Mouse (Mus musculus) midbrain, embryonic 14.5 days (tissue): ENCODE measurements at regions not wholly inside any gene's neighbourhood (a gene's known extent, or its start where the extent isn't known, plus 50 kb on each side); places are given as distances from the start of the nearest gene placed in this dataset.

ENCODE experiments used
- ATAC-seq: fragments of 200-750 bp; cut with Nextera tagmentation; 2 replicates; pipeline ENCODE4 v1.8.0; 2017; ENCODE audit warnings: moderate number of reproducible peaks, moderate library complexity; ENCODE audit not compliant: low FRiP score, low TSS enrichment
- DNase-seq: peaks from one replicate; pipeline ENCODE4 v3.0.0-alpha.2; 2015
- H3K27ac ChIP-seq: fragments of 300-500 bp; sonication (generic); replicated peaks from 2 replicates; pipeline ENCODE4 v1.5.1; 2014; ENCODE audit warnings: mild to moderate bottlenecking, low read depth, low read length, moderate library complexity
- H3K27me3 ChIP-seq: fragments of 300-500 bp; sonication (generic); 2 replicates; pipeline ENCODE4 v1.6.1; 2014; ENCODE audit warnings: low read length, control low read depth, mixed read lengths; ENCODE audit not compliant: control insufficient read depth, insufficient read depth
- H3K36me3 ChIP-seq: fragments of 300-500 bp; sonication (generic); 2 replicates; pipeline ENCODE4 v1.6.1; 2014; ENCODE audit warnings: low read length, control low read depth; ENCODE audit not compliant: control insufficient read depth, insufficient read depth
- H3K4me1 ChIP-seq: fragments of 300-500 bp; sonication (generic); 2 replicates; pipeline ENCODE4 v1.6.1; 2014; ENCODE audit warnings: mild to moderate bottlenecking, antibody characterized with exemption, low read length, control low read depth; ENCODE audit not compliant: control insufficient read depth, insufficient read depth
- H3K4me2 ChIP-seq: fragments of 300-500 bp; sonication (generic); 2 replicates; pipeline ENCODE4 v1.6.1; 2014; ENCODE audit warnings: mild to moderate bottlenecking, low read length, moderate library complexity
- H3K4me3 ChIP-seq: fragments of 300-500 bp; sonication (generic); replicated peaks from 2 replicates; pipeline ENCODE4 v1.5.1; 2014; ENCODE audit warnings: low read depth, low read length
- H3K9ac ChIP-seq: fragments of 300-500 bp; sonication (generic); replicated peaks from 2 replicates; pipeline ENCODE4 v1.6.1; 2014; ENCODE audit warnings: mild to moderate bottlenecking, low read length, moderate library complexity
- H3K9me3 ChIP-seq: fragments of 300-500 bp; sonication (generic); 2 replicates; pipeline ENCODE4 v1.6.1; 2016; ENCODE audit warnings: low read length, control low read depth, mixed read lengths; ENCODE audit not compliant: control insufficient read depth
- WGBS: fragments of 180-500 bp; shearing (Covaris S2); extraction: QIAGEN DNeasy Blood & Tissue Kit; methylation state at CpG from one replicate; pipeline ENCODE4 v1.1.7; 2014; 5-methylcytosine and 5-hydroxymethylcytosine counted together

DNA sequence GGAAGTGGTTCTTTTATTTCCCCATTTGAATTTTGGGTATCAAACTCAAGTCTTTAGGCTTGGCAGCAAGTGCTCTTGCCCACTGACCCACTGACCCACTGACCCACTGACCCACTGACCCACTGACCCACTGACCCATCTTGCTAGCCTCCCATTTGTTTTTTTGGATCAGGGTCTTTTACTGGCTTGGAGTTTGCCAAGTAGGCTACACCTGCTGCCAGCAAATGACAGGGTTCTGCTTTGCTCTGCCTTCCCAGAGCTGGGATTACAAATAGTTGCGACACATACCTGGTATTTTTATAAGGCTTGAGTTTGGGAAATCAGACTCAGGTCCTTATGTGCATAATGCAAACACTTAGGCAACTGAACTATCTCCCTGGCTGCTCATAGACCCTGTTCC, 226.7 kb upstream of the Il12b start:
- no peak overlapping the region for H3K4me2 ChIP-seq
- no peak overlapping the region for H3K27ac ChIP-seq
- DNase-seq (no peak), ATAC-seq (no peak)
- WGBS: 96% methylated on average over 1 of the region's 1 CpGs
- H3K4me1 ChIP-seq: no peaks in the 10 kb centered on the region
- H3K36me3 ChIP-seq: no peaks in the 10 kb centered on the region
- H3K4me3 ChIP-seq: no peak overlapping the region
- H3K9ac ChIP-seq: no peak overlapping the region
- no peaks in the 10 kb centered on the region for H3K9me3 ChIP-seq
- no peaks in the 10 kb centered on the region for H3K27me3 ChIP-seq

DNA sequence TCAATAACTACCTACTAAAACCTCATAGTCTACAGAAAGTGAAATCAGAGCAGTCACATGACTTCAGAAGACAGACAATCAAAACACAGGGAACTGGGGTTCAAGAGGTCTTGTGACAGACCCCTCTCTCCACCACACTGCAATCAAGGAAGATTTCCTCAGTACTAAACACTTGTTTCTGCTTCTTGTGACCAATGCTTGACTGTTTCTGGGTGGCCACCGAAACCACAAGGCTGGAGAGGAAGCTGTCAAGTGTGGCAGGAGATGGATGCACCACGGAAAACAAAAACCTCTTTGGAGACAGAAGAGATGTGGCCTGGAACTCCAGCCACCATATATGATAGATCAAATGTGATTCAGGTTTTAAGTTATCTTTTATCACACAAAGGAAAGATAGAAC, 225.3 kb upstream of the Il12b start:
- DNase-seq: no peak
- no peak for ATAC-seq

DNA sequence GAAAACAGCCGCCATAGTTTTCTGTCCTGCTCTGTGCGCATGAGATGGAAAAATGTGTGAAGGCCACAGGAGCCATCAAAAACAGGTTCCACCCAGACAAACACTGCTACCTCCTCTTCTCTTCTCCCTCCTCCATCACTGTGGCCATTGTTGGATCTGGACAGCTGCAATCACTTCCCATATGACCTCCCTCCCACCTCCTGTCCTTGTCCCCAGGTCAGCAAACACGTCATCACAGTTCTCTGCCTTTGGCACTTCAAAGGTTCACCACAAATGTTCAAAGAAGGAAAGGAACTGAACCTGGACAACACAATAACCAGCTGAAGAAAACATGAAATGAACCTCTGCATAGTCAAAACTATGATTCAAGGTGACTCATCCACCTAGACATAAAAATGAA, 220.2 kb upstream of the Il12b start:
- ATAC-seq: no peak
- Histone ChIP-seq H3K4me2 (no peak overlapping the region), H3K27me3 (no peaks in the 10 kb centered on the region), H3K4me1 (no peaks in the 10 kb centered on the region), H3K36me3 (no peaks in the 10 kb centered on the region), H3K9ac (no peak overlapping the region), H3K4me3 (no peak overlapping the region), H3K27ac (no peak overlapping the region), H3K9me3 (no peaks in the 10 kb centered on the region)
- DNase-seq: no peak
- 88% methylated on average over 3 of the region's 3 CpGs for WGBS

More for the DNA sequence above, 225.3 kb upstream of the Il12b start:
- Histone ChIP-seq H3K9me3 (no peaks in the 10 kb centered on the region), H3K4me2 (no peak overlapping the region), H3K9ac (no peak overlapping the region), H3K36me3 (no peaks in the 10 kb centered on the region), H3K4me1 (no peaks in the 10 kb centered on the region), H3K27ac (no peak overlapping the region), H3K4me3 (no peak overlapping the region), H3K27me3 (no peaks in the 10 kb centered on the region)
- 76% methylated on average over 2 of the region's 2 CpGs for WGBS

DNA sequence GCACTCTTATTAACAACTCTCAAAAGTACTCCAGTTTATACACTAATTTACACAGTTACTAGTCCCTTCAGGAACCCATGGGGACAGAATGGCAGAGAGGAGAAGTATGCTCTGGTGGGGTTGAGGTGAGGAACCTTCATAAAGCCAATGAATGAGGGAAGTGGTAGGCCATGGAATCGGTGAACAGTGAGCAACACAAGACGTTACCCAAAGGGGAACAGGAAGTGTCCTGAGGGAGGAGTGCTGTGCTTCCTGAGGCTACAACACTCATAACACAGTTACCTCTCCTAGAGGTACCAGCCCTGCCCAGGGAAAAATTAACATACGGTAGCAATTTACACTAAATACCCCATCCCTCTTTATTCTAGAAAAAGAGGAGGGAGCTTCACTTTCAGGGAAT, 216.0 kb upstream of the Il12b start:
- no peak for ATAC-seq
- Histone ChIP-seq H3K27ac (no peak overlapping the region), H3K9me3 (no peaks in the 10 kb centered on the region), H3K27me3 (no peaks in the 10 kb centered on the region), H3K36me3 (no peaks in the 10 kb centered on the region), H3K4me1 (no peaks in the 10 kb centered on the region), H3K4me3 (no peak overlapping the region), H3K4me2 (no peak overlapping the region), H3K9ac (no peak overlapping the region)
- 89% methylated on average over 3 of the region's 3 CpGs for whole genome bisulfite sequencing
- DNase-seq: no peak

DNA sequence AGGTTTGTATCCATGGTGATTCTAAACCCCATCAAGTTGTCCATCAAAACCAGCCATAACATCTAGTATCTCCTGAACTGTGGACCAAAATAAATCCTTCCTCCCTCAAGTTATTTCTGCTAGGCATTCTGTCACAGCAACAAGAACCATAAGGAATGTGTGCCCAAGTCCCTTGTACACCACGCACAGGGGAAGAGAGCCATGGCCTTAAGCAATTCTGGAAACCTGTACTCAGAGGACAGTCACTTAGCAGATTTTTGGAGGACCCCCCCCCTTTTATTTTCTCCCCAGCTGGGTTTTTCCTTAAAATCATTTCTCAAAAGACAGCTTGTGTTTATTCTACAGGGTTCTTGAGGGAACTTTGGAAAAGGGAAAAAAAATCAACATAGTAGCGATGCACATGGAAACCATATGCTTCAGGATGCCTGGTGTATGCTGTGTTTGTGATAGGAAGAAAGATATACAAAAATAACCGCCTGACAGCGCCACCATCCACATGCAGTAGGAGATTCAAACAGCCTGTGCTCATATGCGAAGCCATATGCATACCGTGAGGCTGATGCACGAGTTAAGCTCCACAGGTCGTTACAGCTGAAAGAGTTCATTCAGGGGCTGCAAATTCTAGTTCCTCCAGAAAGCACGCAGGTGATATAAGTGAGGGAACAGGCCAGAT, 214.5 kb upstream of the Il12b start:
- no peaks in the 10 kb centered on the region for H3K9me3 ChIP-seq
- no peak for DNase-seq
- H3K9ac ChIP-seq: no peak overlapping the region
- no peaks in the 10 kb centered on the region for H3K36me3 ChIP-seq
- H3K27me3 ChIP-seq: no peaks in the 10 kb centered on the region
- ATAC-seq: no peak
- H3K4me3 ChIP-seq: no peak overlapping the region
- no peak overlapping the region for H3K4me2 ChIP-seq
- H3K27ac ChIP-seq: no peak overlapping the region
- no peaks in the 10 kb centered on the region for H3K4me1 ChIP-seq
- 90% methylated on average over 9 of the region's 9 CpGs for WGBS

DNA sequence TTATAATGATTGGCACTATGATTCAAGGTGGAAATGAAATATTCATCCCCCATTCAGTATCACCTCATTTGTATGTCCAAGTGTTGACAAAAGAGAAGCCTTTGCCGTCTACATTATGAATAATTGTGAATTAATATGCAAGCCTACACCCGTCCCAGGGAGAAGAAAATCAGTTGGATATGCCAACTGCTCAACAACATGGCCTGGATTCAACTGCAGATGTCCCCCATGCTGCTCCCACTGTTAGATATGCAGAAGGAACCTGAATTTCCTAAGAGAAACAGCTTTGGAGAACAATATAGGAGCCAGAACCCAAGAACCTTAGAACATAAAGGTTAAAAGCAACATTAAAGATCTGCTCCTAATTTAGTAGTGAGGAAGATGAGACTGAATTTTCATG, 211.7 kb upstream of the Il12b start:
- Histone ChIP-seq H3K4me2 (no peak overlapping the region), H3K9ac (no peak overlapping the region), H3K36me3 (no peaks in the 10 kb centered on the region), H3K27me3 (no peaks in the 10 kb centered on the region), H3K27ac (no peak overlapping the region), H3K9me3 (no peaks in the 10 kb centered on the region), H3K4me3 (no peak overlapping the region), H3K4me1 (no peaks in the 10 kb centered on the region)
- DNase-seq (no peak), ATAC-seq (no peak)
- WGBS: 57% methylated on average over 2 of the region's 2 CpGs

DNA sequence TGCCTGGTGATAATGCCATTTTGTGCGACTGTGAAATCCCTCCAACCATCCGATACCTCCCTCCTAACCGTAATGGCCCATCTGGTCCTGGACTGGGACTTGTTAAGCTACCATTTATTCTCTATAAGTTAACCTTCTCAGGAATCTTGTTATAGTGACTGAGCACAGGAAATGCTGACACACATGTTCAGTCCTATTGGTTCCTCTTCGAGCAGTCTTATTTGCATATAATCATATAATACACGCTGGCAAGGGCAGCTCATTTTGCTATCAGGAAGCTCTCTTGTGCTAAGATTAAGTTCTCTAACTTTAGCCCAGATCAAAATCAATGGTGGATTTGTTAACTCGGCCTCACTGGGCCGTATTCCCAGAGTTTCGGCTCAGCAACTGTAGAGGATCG, 206.1 kb upstream of the Il12b start:
- Histone ChIP-seq H3K9me3 (no peaks in the 10 kb centered on the region), H3K4me1 (no peaks in the 10 kb centered on the region), H3K9ac (no peak overlapping the region), H3K4me2 (no peak overlapping the region), H3K36me3 (no peaks in the 10 kb centered on the region), H3K27me3 (no peaks in the 10 kb centered on the region), H3K27ac (no peak overlapping the region), H3K4me3 (no peak overlapping the region)
- ATAC-seq (no peak), DNase-seq (no peak)
- WGBS: 66% methylated on average over 9 of the region's 9 CpGs

DNA sequence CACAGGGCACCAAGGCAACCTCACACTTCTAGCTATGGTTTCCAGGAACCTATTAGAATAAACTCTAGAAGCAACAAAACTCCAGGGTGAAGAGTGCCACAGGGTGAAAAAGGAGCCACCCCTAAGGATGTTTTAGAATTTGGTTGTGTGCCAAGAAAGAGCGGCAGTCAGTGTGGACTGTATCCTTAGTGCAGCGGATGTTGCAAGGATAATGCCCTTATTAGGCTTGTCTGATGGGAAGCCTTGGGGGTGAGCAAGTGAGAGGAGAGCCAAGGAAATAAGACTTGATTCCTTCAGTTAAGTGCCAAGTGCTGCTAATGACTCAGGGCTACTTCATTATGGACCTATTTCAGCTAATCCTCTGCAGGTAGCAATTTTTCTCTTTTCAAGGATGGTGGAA, 197.1 kb upstream of the Il12b start:
- no peaks in the 10 kb centered on the region for H3K9me3 ChIP-seq
- WGBS: 93% methylated on average over 2 of the region's 2 CpGs
- no peak overlapping the region for H3K4me3 ChIP-seq
- H3K27me3 ChIP-seq: no peaks in the 10 kb centered on the region
- no peak overlapping the region for H3K9ac ChIP-seq
- H3K36me3 ChIP-seq: no peaks in the 10 kb centered on the region
- DNase-seq (no peak), ATAC-seq (no peak)
- no peak overlapping the region for H3K4me2 ChIP-seq
- H3K4me1 ChIP-seq: no peaks in the 10 kb centered on the region
- no peak overlapping the region for H3K27ac ChIP-seq

DNA sequence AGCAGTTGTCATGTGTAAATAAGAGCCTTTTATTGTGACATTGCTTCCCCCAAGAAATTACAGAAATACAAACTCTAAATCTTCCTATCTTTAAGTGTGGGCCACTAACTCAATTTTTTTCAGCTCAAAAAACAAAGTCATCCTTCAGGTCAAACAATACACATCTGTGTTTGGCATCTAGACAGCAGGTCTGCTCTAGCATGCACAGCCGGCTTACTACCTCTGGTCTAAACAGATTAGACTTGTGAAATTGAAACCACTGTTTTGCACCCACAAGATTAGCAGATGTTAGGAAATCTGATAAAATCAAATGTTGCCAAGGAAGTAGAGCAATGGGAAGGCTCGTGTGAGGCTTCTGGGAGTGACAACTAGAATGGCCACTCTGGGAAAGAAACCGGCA, 195.5 kb upstream of the Il12b start:
- ATAC-seq: no peak
- 82% methylated on average over 3 of the region's 3 CpGs for WGBS

More for the DNA sequence above, 195.5 kb upstream of the Il12b start:
- no peak overlapping the region for H3K4me3 ChIP-seq
- H3K9me3 ChIP-seq: no peaks in the 10 kb centered on the region
- no peak overlapping the region for H3K9ac ChIP-seq
- H3K36me3 ChIP-seq: no peaks in the 10 kb centered on the region
- no peak overlapping the region for H3K4me2 ChIP-seq
- H3K4me1 ChIP-seq: no peaks in the 10 kb centered on the region
- no peaks in the 10 kb centered on the region for H3K27me3 ChIP-seq
- no peak overlapping the region for H3K27ac ChIP-seq
- DNase-seq: no peak
